Comparison of ENCODE assay signal across 28 mouse cellular contexts in the genomic region with DNA sequence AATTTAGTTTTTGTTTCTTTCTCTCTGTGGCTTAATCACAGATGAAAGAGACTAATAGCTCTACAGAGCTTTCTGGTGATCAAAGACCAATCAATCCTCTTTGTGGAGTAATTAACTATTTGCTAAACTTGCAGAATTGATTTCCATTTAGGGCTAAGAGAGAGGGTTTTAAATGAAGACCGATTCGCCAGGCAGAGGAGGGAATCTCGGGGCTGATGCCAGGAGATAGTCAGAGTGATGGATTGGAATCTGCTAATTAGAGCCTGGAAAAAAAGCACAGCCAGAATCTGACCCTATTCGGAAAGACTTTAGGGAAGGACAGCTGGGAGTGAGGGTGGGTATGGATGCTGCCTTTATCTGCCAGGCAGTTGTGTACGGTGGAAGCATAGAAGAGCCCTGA.
DNase-seq lines count a peak whose midpoint lies in the region; ATAC-seq and TF ChIP-seq lines count a peak whose summit lies in the region.
"Had no signal": no experiment of that assay in that cellular context is flagged by ENCODE, and none has a peak within 500 bp of the region (broad histone marks: within the 10 kb centered on the region; RNA-seq: fewer than 3 reads in every experiment).

No protein-coding gene starts in this region.

- no peak for TF ChIP-seq POLR2A in brain, embryonic 14.5 days (IDR thresholded peaks at IDR 0.05; ENCODE audit: borderline replicate concordance, extremely low read depth, insufficient read depth, insufficient read length, poor library complexity, severe bottlenecking)

- no peaks in the 10 kb centered on the region for H3K36me3 ChIP-seq in forebrain, embryonic 14.5 days (ENCODE audit: control insufficient read depth, insufficient read depth, low read length)
- H3K36me3 ChIP-seq in forebrain, embryonic 10.5 days (replicated peaks) = no peaks in the 10 kb centered on the region
- H3K36me3 ChIP-seq in lung, embryonic 14.5 days (ENCODE audit: insufficient read depth) = no peaks in the 10 kb centered on the region
- H3K36me3 ChIP-seq in midbrain, embryonic 14.5 days (ENCODE audit: control insufficient read depth, insufficient read depth, low read length) = no peaks in the 10 kb centered on the region
- no peaks in the 10 kb centered on the region for H3K36me3 ChIP-seq in midbrain, embryonic 13.5 days
- H3K36me3 ChIP-seq: embryonic facial prominence, embryonic 13.5 days; embryonic facial prominence, embryonic 15.5 days; G1E had no signal

- peaks cover 20% of the 10 kb centered on the region; the same call in 1 of the 2 replicates for H3K27me3 ChIP-seq in forebrain, embryonic 14.5 days (replicated peaks; ENCODE audit: control insufficient read depth, insufficient read depth, low read length)
- H3K27me3 ChIP-seq in forebrain, embryonic 10.5 days (ENCODE audit: poor library complexity, severe bottlenecking) = peaks cover 94% of the 10 kb centered on the region
- H3K27me3 ChIP-seq in lung, embryonic 14.5 days (ENCODE audit: insufficient read depth, low read length) = no peaks in the 10 kb centered on the region
- no peaks in the 10 kb centered on the region for H3K27me3 ChIP-seq in midbrain, embryonic 14.5 days (ENCODE audit: control insufficient read depth, insufficient read depth, low read length)
- H3K27me3 ChIP-seq in midbrain, embryonic 13.5 days = 0 out of 2 replicates have a peak, but pooled peaks cover 11% of the 10 kb centered on the region
- H3K27me3 ChIP-seq: CH12.LX; embryonic facial prominence, embryonic 13.5 days; embryonic facial prominence, embryonic 15.5 days had no signal

- H3K4me1 ChIP-seq in forebrain, embryonic 14.5 days (ENCODE audit: control insufficient read depth, insufficient read depth, low read length) = 0 out of 2 replicates have a peak, but pooled peaks cover 4% of the 10 kb centered on the region
- peaks cover 28% of the 10 kb centered on the region for H3K4me1 ChIP-seq in forebrain, embryonic 10.5 days
- no peaks in the 10 kb centered on the region for H3K4me1 ChIP-seq in lung, embryonic 14.5 days (ENCODE audit: insufficient read depth)
- H3K4me1 ChIP-seq in midbrain, embryonic 14.5 days (ENCODE audit: control insufficient read depth, insufficient read depth, low read length) = peaks cover 21% of the 10 kb centered on the region
- peaks cover 25% of the 10 kb centered on the region for H3K4me1 ChIP-seq in midbrain, embryonic 13.5 days (replicated peaks)
- H3K4me1 ChIP-seq: embryonic facial prominence, embryonic 13.5 days; embryonic facial prominence, embryonic 15.5 days had no signal

- H3K9ac ChIP-seq in forebrain, embryonic 14.5 days (ENCODE audit: low read length) = no peak overlapping the region
- H3K9ac ChIP-seq in lung, embryonic 14.5 days = no peak overlapping the region
- H3K9ac ChIP-seq in midbrain, embryonic 14.5 days (replicated peaks; ENCODE audit: low read length) = no peak overlapping the region
- H3K9ac ChIP-seq in midbrain, embryonic 13.5 days (replicated peaks) = no peak overlapping the region
- H3K9ac ChIP-seq: embryonic facial prominence, embryonic 13.5 days; embryonic facial prominence, embryonic 15.5 days; forebrain, embryonic 13.5 days had no signal

- WGBS in forebrain, embryonic 14.5 days = 5% methylated on average over 5 of the region's 5 CpGs
- WGBS in forebrain, embryonic 10.5 days = 27% methylated on average over 5 of the region's 5 CpGs
- 29% methylated on average over 5 of the region's 5 CpGs for WGBS in lung, embryonic 14.5 days
- 29% methylated on average over 5 of the region's 5 CpGs for WGBS in midbrain, embryonic 14.5 days
- WGBS in midbrain, embryonic 13.5 days = 25% methylated on average over 5 of the region's 5 CpGs

- no peak for ATAC-seq in forebrain, embryonic 14.5 days
- ATAC-seq in lung, embryonic 14.5 days (ENCODE audit: insufficient read depth) = no peak
- no peak for ATAC-seq in midbrain, embryonic 14.5 days (ENCODE audit: low FRiP score, low TSS enrichment)
- no peak for ATAC-seq in midbrain, embryonic 13.5 days
- ATAC-seq: activated CD4-positive, CD25-positive, alpha-beta regulatory T cell, adult 4 months; CD4-positive, CD25-positive, alpha-beta regulatory T cell, adult 4 months; forebrain, embryonic 13.5 days; forebrain, embryonic 16.5 days; Patski had no signal

- H3K4me2 ChIP-seq in forebrain, embryonic 14.5 days (ENCODE audit: low read length) = no peak overlapping the region
- no peak overlapping the region for H3K4me2 ChIP-seq in lung, embryonic 14.5 days
- no peak overlapping the region for H3K4me2 ChIP-seq in midbrain, embryonic 14.5 days (ENCODE audit: low read length)
- no peak overlapping the region for H3K4me2 ChIP-seq in midbrain, embryonic 13.5 days (replicated peaks)
- H3K4me2 ChIP-seq: embryonic facial prominence, embryonic 13.5 days; embryonic facial prominence, embryonic 15.5 days; forebrain, embryonic 13.5 days had no signal

- peak; percentile 54 for DNase-seq in forebrain, embryonic 14.5 days (ENCODE audit: low spot score)
- no peak for DNase-seq in forebrain, embryonic 10.5 days (ENCODE audit: extremely low spot score, low spot score)
- DNase-seq in lung, embryonic 14.5 days = peak; percentile 20
- DNase-seq in lung, postnatal 4 days = no peak
- DNase-seq in midbrain, embryonic 14.5 days = peak; percentile 22
- peak; percentile 71 for DNase-seq in brain, embryonic 14.5 days (ENCODE audit: low read depth)
- DNase-seq: adrenal gland, adult 8-10 months; adrenal gland, postnatal 14 days; adrenal gland, postnatal 36 days; B cell, adult 2 months; cerebellum, adult 11 months; cerebellum, adult 18-20 months; cerebellum, adult 8-10 months; cerebellum, adult 9-11 months; cerebellum, postnatal 14 days; cerebellum, postnatal 36 days; embryo, embryonic 11 days had no signal

- H3K4me3 ChIP-seq in forebrain, embryonic 14.5 days (ENCODE audit: low read depth, low read length) = no peak overlapping the region
- no peak overlapping the region for H3K4me3 ChIP-seq in forebrain, embryonic 10.5 days
- no peak overlapping the region for H3K4me3 ChIP-seq in lung, embryonic 14.5 days (ENCODE audit: low read depth, low read length)
- H3K4me3 ChIP-seq in midbrain, embryonic 14.5 days (replicated peaks; ENCODE audit: low read depth, low read length) = no peak overlapping the region
- H3K4me3 ChIP-seq in midbrain, embryonic 13.5 days (replicated peaks) = no peak overlapping the region
- H3K4me3 ChIP-seq: embryonic facial prominence, embryonic 13.5 days; embryonic facial prominence, embryonic 15.5 days; erythroblast, embryonic 14.5 days; forebrain, embryonic 13.5 days had no signal

- no peak for TF ChIP-seq CTCF in lung, embryonic 14.5 days (IDR thresholded peaks at IDR 0.05; ENCODE audit: low read depth)
- TF ChIP-seq CTCF in brain, embryonic 14.5 days (IDR thresholded peaks at IDR 0.05; ENCODE audit: borderline replicate concordance, extremely low read depth, insufficient read depth, insufficient read length) = no peak

- no peak overlapping the region for H3K27ac ChIP-seq in forebrain, embryonic 14.5 days (ENCODE audit: low read depth, low read length)
- H3K27ac ChIP-seq in forebrain, embryonic 10.5 days = no peak overlapping the region
- H3K27ac ChIP-seq in lung, embryonic 14.5 days (ENCODE audit: low read depth) = no peak overlapping the region
- H3K27ac ChIP-seq in midbrain, embryonic 14.5 days (replicated peaks; ENCODE audit: low read depth, low read length) = no peak overlapping the region
- H3K27ac ChIP-seq in midbrain, embryonic 13.5 days = no peak overlapping the region
- H3K27ac ChIP-seq: embryonic facial prominence, embryonic 13.5 days; embryonic facial prominence, embryonic 15.5 days; forebrain, embryonic 13.5 days had no signal

- H3K9me3 ChIP-seq in forebrain, embryonic 14.5 days (replicated peaks; ENCODE audit: control insufficient read depth, low read length) = no peaks in the 10 kb centered on the region
- H3K9me3 ChIP-seq in forebrain, embryonic 10.5 days = no peaks in the 10 kb centered on the region
- H3K9me3 ChIP-seq in lung, embryonic 14.5 days (ENCODE audit: low read depth, low read length) = no peaks in the 10 kb centered on the region
- no peaks in the 10 kb centered on the region for H3K9me3 ChIP-seq in midbrain, embryonic 14.5 days (ENCODE audit: control insufficient read depth, low read length)
- H3K9me3 ChIP-seq in midbrain, embryonic 13.5 days = no peaks in the 10 kb centered on the region
- H3K9me3 ChIP-seq: embryonic facial prominence, embryonic 13.5 days; embryonic facial prominence, embryonic 15.5 days; forebrain, embryonic 13.5 days had no signal

Comparison
In these comparisons a context has a peak if more than half of its experiments do, and no peak if none do; other contexts are left out.
1. DNase-seq: peak in forebrain, embryonic 14.5 days (single experiment), lung, embryonic 14.5 days (single experiment), midbrain, embryonic 14.5 days (single experiment) and brain, embryonic 14.5 days (single experiment); none in forebrain, embryonic 10.5 days (single experiment) and lung, postnatal 4 days (0 of 2).